Mouse (Mus musculus) inflammation-experienced regulatory T-cells, adult 16 weeks (primary cell): ENCODE results near the gene Mup9. TPM values are rescaled to one million over a fixed set of nuclear protein-coding genes. Genes with fewer than 3 reads are reported as not detected.

Experiments used
- polyA plus RNA-seq: library from polyadenylated mRNA; unstranded; fragments of 100-300 nt; shearing (Covaris generic); gene quantifications from one replicate; pipeline ENCODE4 v1.2.1, GENCODE M21; 2017

The Mup9 gene
- polyA plus RNA-seq: not detected

GRCm38 (mm10) chr4:60421852-60422251 is at the start of gene Mup9:
Gene Mup9 (minus strand): TSS chr4:60421952.

Other genes with a start within 250 kb of the Mup9 start
- gene Mup8, start 199.4 kb downstream of the Mup9 start, polyA plus RNA-seq: not detected
- not detected for gene Mup1, start 80.0 kb upstream of the Mup9 start, polyA plus RNA-seq
- not detected for gene Mup10, start 160.2 kb upstream of the Mup9 start, polyA plus RNA-seq
- gene Mup11, start 240.5 kb upstream of the Mup9 start, polyA plus RNA-seq: not detected